Mouse (Mus musculus): ENCODE measurements around the gene 2300003K06Rik.
"Not testable (repeated sequence)": the region's sequence is repeated elsewhere in the genome, so short reads cannot be mapped to it uniquely, and the experiment has no call there.

2300003K06Rik gene

DNA sequence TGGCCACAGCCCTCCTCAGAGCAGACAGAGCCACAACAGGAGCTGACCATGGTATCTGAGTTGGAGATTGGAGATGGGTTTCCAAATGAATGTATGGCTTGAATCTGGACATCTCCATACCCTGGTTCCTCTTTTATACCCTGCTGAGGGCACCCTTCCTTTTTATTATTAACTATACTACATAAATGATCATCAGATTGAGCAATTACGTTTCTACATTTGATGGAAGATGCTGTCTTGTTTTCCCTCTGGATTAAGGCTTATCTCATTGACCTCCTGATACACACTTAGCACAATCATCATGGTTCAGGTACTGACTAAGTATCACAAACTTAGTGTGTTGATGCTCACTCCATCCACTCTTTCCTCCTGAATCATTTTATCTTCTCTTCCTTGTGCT is at the start of gene 2300003K06Rik:
2300003K06Rik (minus strand) TSS at position 101 of the 400 bp plus-strand sequence.
- no peak for DNase-seq (ENCODE audit: low spot score in 2 of 2)

DNA sequence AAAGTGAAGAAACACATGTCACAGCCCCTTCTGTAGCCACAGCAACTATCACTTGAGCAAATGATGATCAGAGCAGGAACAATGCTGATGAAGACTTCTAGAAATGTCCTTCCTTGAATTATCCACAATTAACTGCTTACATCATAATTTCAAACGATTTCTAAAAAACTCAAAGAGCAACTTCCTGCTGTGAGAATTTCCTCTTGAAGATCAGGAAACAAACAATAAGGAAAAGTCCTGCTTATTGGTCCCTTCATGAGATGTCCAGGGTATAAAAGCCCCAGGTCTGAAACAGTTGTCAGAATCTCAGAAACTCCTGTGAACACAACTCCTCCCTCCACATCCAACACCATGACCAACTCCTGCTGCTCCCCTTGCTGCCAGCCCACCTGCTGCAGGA is 41.0 kb upstream of the 2300003K06Rik start, which contains the start of gene Gm11567:
Gm11567 (plus strand) TSS at position 301 of the 400 bp plus-strand sequence.
- DNase-seq (ENCODE audit: low spot score in 2 of 2) = not testable (repeated sequence)

DNA sequence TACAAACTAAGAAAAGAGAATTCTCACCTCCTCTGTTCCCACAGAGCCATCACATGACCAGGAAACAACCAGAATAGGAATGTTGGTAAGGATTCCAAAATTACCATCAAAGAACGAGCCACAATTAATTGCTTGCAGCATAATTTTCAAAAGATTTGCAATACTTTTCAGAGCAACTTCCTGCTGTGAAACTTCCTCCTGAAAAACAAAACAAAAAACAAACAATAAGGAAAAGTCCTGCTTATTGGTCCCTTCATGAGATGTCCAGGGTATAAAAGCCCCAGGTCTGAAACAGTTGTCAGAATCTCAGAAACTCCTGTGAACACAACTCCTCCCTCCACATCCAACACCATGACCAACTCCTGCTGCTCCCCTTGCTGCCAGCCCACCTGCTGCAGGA is 35.2 kb upstream of the 2300003K06Rik start, which contains the start of gene Krtap9-1:
Krtap9-1 (plus strand) TSS at position 301 of the 400 bp plus-strand sequence.
- DNase-seq (ENCODE audit: low spot score in 2 of 2) = not testable (repeated sequence)

DNA sequence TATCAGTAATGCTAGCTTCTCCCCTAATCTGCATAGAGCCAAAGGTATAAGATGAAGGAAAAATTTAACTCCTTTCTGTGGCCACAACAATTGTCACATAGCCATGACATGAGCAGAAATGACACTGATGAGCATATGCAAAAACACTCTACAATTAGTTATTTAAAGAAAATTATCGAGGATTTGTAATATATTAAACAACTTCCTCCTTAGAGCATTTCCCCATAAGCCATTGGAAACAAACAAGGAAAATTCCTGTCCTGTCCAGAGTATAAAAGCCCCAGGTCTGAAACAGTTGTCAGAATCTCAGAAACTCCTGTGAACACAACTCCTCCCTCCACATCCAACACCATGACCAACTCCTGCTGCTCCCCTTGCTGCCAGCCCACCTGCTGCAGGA is 26.3 kb upstream of the 2300003K06Rik start, which contains the start of gene Gm11559:
Gm11559 (plus strand) TSS at position 301 of the 400 bp plus-strand sequence.
- not testable (repeated sequence) for DNase-seq (ENCODE audit: low spot score in 2 of 2)

DNA sequence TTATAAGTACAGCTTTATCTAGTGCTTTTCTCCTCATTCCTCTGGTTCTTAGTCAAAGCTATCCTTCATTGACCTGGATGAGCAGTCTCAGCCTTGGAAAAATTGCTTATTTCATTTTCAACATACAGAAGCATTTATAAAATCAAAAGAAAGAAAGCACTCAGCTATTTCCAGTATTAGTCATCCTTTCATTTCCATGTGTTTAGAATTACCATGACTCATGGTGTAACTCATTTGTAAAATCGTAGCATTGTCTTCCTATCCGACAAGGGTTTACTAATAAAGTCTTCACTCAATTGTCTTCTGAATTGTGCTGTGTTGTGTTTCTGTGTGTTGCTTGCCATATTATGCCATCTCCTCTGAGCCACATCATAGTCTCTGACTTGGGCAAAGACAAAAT is 20.9 kb upstream of the 2300003K06Rik start:
- DNase-seq (ENCODE audit: low spot score in 2 of 2) = peak in 1 of 2 experiments; percentile 4

DNA sequence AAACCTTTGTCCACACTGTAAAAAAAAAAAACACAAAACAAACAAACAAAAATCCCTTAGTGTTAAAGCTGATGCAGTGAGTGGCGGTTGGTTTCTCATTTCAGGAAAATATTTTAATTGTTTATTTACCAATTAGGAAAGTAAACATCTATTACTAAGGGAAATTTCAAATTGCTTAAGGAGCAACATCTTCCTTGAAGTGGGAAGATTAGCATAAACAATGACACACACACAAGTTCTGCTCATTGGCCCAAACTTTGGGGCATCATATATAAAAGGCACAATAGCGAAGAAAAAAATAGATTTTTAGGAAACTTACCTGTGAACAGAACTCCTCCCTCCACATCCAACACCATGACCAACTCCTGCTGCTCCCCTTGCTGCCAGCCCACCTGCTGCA is 19.8 kb upstream of the 2300003K06Rik start, which contains the start of gene Gm11568:
Gm11568 (plus strand) TSS at position 301 of the 400 bp plus-strand sequence.
- DNase-seq (ENCODE audit: low spot score in 2 of 2) = no peak

DNA sequence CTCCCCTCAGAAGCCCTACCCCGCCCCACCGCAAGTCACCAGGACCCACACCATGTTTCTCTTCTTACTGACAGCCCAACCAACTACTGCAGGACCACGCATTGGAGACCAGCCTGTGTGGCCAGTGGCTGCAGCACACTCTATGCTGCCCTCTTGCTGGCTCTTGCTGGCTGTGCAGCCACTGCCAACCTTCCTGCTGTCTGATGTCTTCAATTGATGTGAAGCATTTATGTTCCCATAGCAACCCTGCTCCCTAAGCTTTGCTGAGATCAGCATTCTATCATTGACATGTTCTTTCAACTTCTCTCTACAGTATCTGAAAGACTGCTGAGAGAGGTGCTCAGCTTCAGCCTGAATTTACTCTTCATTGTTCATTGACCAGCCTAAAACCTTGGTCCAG is 16.3 kb upstream of the 2300003K06Rik start:
- no peak for DNase-seq (ENCODE audit: low spot score in 2 of 2)

DNA sequence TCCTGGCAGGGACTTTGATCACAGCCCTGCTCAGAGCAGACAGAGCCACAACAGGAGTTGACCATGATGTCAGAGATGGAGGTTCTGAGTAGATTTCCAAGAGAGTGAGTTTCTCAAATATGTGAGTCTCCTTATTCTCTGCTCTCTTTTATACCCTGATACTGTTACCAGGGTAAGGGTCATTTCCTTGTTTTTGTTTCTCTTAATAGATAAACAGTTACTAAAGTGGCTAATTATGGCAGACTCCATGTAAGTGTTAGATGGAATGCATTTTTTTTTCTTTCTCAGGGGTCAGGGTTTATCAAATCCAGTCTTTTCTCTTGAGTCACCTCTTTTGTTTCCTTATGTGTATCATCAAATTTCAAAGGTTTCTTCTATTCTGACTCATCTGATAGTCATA is 13.6 kb upstream of the 2300003K06Rik start, which contains the start of gene Krtap4-16:
Krtap4-16 (minus strand) TSS at position 101 of the 400 bp plus-strand sequence.
- DNase-seq (ENCODE audit: low spot score in 2 of 2) = no peak

DNA sequence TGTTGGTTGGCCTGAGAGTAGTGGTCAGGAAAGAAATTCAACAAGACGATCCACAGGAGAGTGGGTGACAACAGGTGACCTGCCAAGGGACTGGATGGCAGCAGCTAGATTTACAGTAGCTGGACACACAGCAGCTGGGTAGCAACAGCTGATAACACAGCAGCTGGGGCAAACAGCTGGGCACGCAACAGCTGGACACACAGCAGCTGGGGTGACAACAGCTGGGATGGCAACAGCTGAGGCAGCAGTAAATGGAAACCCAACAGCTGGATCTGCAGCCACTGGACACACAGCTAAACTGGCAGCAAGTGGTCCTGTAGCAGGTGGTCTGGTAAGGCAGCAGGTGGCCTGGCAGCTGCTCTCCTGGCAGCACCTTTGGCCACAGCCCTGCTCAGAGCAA is 8.9 kb upstream of the 2300003K06Rik start:
- no peak for DNase-seq (ENCODE audit: low spot score in 2 of 2)

DNA sequence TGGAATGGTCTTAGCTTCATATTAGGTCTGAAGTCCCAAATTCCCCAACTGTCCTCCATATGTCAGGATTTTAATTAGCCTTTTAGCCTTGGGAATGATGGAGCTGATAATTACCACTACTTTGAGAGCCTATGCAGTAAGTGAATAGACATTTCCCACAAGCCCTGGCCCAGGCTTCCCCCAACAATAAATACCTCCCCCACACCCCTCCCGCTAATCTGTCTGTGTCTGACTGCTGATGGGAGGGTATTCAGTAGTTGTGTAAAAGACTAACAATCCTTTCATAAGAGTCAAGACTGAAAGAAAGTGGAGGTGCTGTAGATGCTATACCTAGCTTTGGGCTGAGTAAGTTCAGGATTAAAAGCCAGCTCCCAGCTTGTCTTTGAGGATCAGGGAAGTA is 4.3 kb upstream of the 2300003K06Rik start:
- no peak for DNase-seq (ENCODE audit: low spot score in 2 of 2)

DNA sequence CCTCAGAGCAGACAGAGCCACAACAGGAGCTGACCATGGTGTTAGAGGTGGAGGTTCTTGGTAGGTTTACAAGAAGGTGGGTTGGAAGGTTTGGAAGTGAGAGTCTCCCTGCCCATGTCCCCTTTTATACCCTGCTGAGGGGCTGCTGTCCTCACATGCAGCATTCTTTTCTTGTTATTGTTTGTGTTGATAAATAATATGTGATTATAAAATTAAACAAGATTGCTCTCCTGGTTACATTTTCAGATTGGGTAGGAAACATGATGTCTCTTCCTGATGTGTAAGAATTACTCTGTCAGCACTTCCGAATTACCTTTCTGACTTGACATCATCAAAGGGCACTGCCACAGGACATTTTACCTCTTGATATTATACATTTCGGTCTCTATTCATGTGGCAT is 22.3 kb downstream of the 2300003K06Rik start, which contains the start of gene Gm11564:
Gm11564 (minus strand) TSS at position 101 of the 400 bp plus-strand sequence.
- DNase-seq (ENCODE audit: low spot score in 2 of 2) = not testable (repeated sequence)

DNA sequence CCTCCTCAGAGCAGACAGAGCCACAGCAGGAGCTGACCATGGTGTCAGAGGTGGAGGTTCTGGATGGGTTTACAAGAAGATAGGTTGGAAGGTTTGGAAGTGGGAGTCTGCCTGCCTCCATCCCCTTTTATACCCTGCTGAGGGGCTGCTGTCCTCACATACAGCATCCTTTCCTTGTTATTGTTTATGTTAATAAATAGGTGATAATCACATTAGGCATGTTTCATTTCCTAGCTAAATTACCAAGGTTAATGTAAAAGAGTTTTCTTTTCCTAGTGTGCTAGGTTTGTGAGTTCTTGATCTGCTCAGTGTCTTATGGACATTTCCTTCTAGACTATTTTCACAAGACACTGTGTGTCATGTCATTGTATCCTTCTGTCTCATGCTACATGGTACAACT is 28.1 kb downstream of the 2300003K06Rik start, which contains the start of gene Krtap4-13:
Krtap4-13 (minus strand) TSS at position 101 of the 400 bp plus-strand sequence.
- not testable (repeated sequence) for DNase-seq (ENCODE audit: low spot score in 2 of 2)

DNA sequence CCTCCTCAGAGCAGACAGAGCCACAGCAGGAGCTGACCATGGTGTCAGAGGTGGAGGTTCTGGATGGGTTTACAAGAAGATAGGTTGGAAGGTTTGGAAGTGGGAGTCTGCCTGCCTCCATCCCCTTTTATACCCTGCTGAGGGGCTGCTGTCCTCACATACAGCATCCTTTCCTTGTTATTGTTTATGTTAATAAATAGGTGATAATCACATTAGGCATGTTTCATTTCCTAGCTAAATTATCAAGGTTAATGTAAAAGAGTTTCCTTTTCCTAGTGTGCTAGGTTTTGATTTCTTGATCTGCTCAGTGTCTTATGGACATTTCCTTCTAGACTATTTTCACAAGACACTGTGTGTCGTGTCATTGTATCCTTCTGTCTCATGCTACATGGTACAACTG is 33.5 kb downstream of the 2300003K06Rik start, which contains the start of gene Gm11554:
Gm11554 (minus strand) TSS at position 101 of the 400 bp plus-strand sequence.
- DNase-seq (ENCODE audit: low spot score in 2 of 2) = not testable (repeated sequence)

DNA sequence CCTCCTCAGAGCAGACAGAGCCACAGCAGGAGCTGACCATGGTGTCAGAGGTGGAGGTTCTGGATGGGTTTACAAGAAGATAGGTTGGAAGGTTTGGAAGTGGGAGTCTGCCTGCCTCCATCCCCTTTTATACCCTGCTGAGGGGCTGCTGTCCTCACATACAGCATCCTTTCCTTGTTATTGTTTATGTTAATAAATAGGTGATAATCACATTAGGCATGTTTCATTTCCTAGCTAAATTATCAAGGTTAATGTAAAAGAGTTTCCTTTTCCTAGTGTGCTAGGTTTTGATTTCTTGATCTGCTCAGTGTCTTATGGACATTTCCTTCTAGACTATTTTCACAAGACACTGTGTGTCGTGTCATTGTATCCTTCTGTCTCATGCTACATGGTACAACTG is 39.0 kb downstream of the 2300003K06Rik start, which contains the start of gene Gm11569:
Gm11569 (minus strand) TSS at position 101 of the 400 bp plus-strand sequence.
- not testable (repeated sequence) for DNase-seq (ENCODE audit: low spot score in 2 of 2)

DNA sequence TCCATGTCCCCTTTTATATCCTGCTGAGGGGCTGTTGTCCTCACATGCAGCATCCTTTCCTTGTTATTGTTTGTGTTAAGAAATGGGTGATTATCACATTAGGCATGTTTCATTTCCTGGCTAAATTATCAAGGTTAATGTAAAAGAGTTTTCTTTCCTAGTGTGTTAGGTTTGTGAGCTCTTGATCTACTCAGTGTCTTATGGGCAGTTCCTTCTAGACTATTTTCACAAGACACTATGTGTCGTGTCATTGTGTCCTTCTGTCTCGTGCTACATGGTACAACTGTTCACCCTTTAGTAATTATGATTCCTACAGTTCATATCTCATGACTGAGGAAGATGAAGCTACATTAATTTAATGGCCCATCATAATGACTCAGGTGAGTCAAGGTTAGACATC is 44.5 kb downstream of the 2300003K06Rik start, which contains the start of gene Gm11596:
Gm11596 (minus strand) TSS at position 101 of the 400 bp plus-strand sequence.
- no peak for DNase-seq (ENCODE audit: low spot score in 2 of 2)
